ENCODE assay signal across 9 mouse cellular contexts in the genomic region with DNA sequence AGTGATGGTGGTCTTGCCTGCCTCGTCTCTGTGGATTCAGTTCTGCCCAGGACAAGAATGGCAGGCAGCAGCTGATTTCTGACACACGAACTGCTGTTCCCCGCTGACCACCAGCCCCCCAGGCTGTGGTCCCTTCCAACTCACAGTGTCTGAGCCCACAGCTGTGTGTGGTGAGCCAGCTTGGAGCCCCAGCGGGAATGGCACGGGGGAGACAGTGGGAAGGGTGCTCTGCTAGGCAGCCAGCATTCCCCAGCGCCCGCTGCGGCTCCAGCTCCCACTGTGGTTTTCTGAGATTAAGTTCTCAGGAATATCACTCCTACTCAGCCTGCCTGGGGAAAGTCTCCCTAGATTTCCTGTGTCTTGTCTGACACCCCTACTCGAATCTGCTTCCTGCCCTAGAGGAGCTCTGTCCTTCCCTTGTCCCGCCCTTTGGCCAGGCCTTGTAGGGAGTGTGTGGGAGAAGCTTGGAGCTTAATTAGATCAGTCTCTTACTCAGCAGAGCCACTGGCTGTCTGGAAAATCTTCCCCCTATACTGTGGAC. TPM values are rescaled to one million over a fixed set of nuclear protein-coding genes. Genes with fewer than 3 reads are reported as not detected.
DNase-seq lines count a peak whose midpoint lies in the region; ATAC-seq lines count a peak whose summit lies in the region.
"Had no signal": no experiment of that assay in that cellular context is flagged by ENCODE, and none has a peak within 500 bp of the region (broad histone marks: within the 10 kb centered on the region; RNA-seq: fewer than 3 reads in every experiment).

No protein-coding gene starts in this region.

- no peak for ATAC-seq in hindbrain, embryonic 16.5 days
- ATAC-seq in heart, embryonic 12.5 days (ENCODE audit: insufficient number of reproducible peaks, low FRiP score), result peak; percentile 4; the same call in 1 of the 2 replicates

- DNase-seq in hindbrain, embryonic 10.5 days (ENCODE audit: low spot score), result no peak
- peak; percentile 51 to 56 for DNase-seq in adrenal gland, postnatal 36 days
- DNase-seq in kidney, postnatal 36 days, result peak; percentile 70 to 78
- DNase-seq in ovary, postnatal 10 days (ENCODE audit: low spot score), result peak; percentile 32
- no peak for DNase-seq in layer of hippocampus, postnatal 10 days (ENCODE audit: low spot score in 2 of 2)
- no peak for DNase-seq in yolk sac, embryonic 10.5 days (ENCODE audit: low spot score)

- peaks cover 75% of the 10 kb centered on the region for H3K36me3 ChIP-seq in hindbrain, embryonic 10.5 days
- H3K36me3 ChIP-seq in hindbrain, embryonic 16.5 days (ENCODE audit: control insufficient read depth, insufficient read depth, low read length), result peaks cover under 1% of the 10 kb centered on the region
- H3K36me3 ChIP-seq in heart, embryonic 12.5 days, result peaks cover 38% of the 10 kb centered on the region

- no peak overlapping the region for H3K4me3 ChIP-seq in hindbrain, embryonic 10.5 days
- no peak overlapping the region for H3K4me3 ChIP-seq in hindbrain, embryonic 16.5 days (ENCODE audit: low read length)
- no peak overlapping the region for H3K4me3 ChIP-seq in heart, embryonic 12.5 days
- H3K4me3 ChIP-seq: hindbrain, embryonic 15.5 days had no signal

- peak overlapping the region; percentile 59 for H3K27ac ChIP-seq in hindbrain, embryonic 10.5 days
- H3K27ac ChIP-seq in hindbrain, embryonic 16.5 days (ENCODE audit: low read depth, low read length), result no peak overlapping the region
- peak overlapping the region; percentile 81 for H3K27ac ChIP-seq in heart, embryonic 12.5 days (ENCODE audit: poor library complexity, severe bottlenecking)
- H3K27ac ChIP-seq: hindbrain, embryonic 15.5 days had no signal

- no peaks in the 10 kb centered on the region for H3K9me3 ChIP-seq in hindbrain, embryonic 10.5 days
- no peaks in the 10 kb centered on the region for H3K9me3 ChIP-seq in hindbrain, embryonic 16.5 days (ENCODE audit: control insufficient read depth, low read length)
- H3K9me3 ChIP-seq in heart, embryonic 12.5 days (replicated peaks), result no peaks in the 10 kb centered on the region
- H3K9me3 ChIP-seq: hindbrain, embryonic 15.5 days had no signal

- 66% methylated on average over 10 of the region's 10 CpGs for WGBS in hindbrain, embryonic 10.5 days
- 63% methylated on average over 10 of the region's 10 CpGs for WGBS in hindbrain, embryonic 16.5 days
- WGBS in heart, embryonic 12.5 days, result 24% methylated on average over 10 of the region's 10 CpGs

- H3K4me2 ChIP-seq in hindbrain, embryonic 16.5 days (ENCODE audit: low read length), result no peak overlapping the region
- no peak overlapping the region for H3K4me2 ChIP-seq in heart, embryonic 12.5 days
- H3K4me2 ChIP-seq: hindbrain, embryonic 15.5 days had no signal

- H3K27me3 ChIP-seq in hindbrain, embryonic 10.5 days (ENCODE audit: insufficient read depth, poor library complexity, severe bottlenecking), result no peaks in the 10 kb centered on the region
- H3K27me3 ChIP-seq in hindbrain, embryonic 16.5 days (replicated peaks; ENCODE audit: control insufficient read depth, insufficient read depth, low read length), result no peaks in the 10 kb centered on the region
- H3K27me3 ChIP-seq in heart, embryonic 12.5 days (replicated peaks), result no peaks in the 10 kb centered on the region
- H3K27me3 ChIP-seq: hindbrain, embryonic 15.5 days had no signal

- H3K9ac ChIP-seq in hindbrain, embryonic 16.5 days (ENCODE audit: low read depth, low read length), result no peak overlapping the region
- 0 out of 2 replicates have a peak overlapping the region, but pooled peaks have one; percentile 38 for H3K9ac ChIP-seq in heart, embryonic 12.5 days
- H3K9ac ChIP-seq: hindbrain, embryonic 15.5 days had no signal

- H3K4me1 ChIP-seq in hindbrain, embryonic 10.5 days (replicated peaks), result peaks cover 7% of the 10 kb centered on the region
- no peaks in the 10 kb centered on the region; the same call in 1 of the 2 replicates for H3K4me1 ChIP-seq in hindbrain, embryonic 16.5 days (ENCODE audit: control insufficient read depth, insufficient read depth, low read depth, low read length)
- peaks cover 62% of the 10 kb centered on the region for H3K4me1 ChIP-seq in heart, embryonic 12.5 days (replicated peaks)
- H3K4me1 ChIP-seq: hindbrain, embryonic 15.5 days had no signal

RNA-seq across cellular contexts. Expression of a gene that starts 7.8 kb away (rescaled TPM):
- 132 and 165 TPM in 2 replicates for polyA plus RNA-seq in hindbrain, embryonic 10.5 days (2016; fragmentation: Nextera tagmentation; extraction: Ambion mirVana)
- 21.2 and 26.0 TPM in 2 replicates for polyA plus RNA-seq in hindbrain, embryonic 16.5 days (2015; fragmentation: Nextera tagmentation; extraction: Ambion mirVana)
- total RNA-seq in adrenal gland, postnatal 36 days (2021), result 1 to 10 TPM; 2.3 to 3.9 TPM
- 84.5 and 86.8 TPM in 2 replicates for polyA plus RNA-seq in heart, embryonic 12.5 days (2016; fragmentation: Nextera tagmentation; extraction: Ambion mirVana)
- 1 to 10 TPM; 4.6 to 6.4 TPM for total RNA-seq in layer of hippocampus, postnatal 10 days (2021)

RNA-seq across cellular contexts. Expression of a gene that starts 29.0 kb away (rescaled TPM):
- 51.1 and 55.1 TPM in 2 replicates for polyA plus RNA-seq in hindbrain, embryonic 10.5 days (2016; fragmentation: Nextera tagmentation; extraction: Ambion mirVana)
- 15.6 and 17.5 TPM in 2 replicates for polyA plus RNA-seq in hindbrain, embryonic 16.5 days (2015; fragmentation: Nextera tagmentation; extraction: Ambion mirVana)
- total RNA-seq in adrenal gland, postnatal 36 days (2021), result 100 to 1,000 TPM; 119 to 184 TPM
- polyA plus RNA-seq in heart, embryonic 12.5 days (2016; fragmentation: Nextera tagmentation; extraction: Ambion mirVana), result 26.0 and 30.8 TPM in 2 replicates
- total RNA-seq in layer of hippocampus, postnatal 10 days (2021), result 10 to 100 TPM; 17.2 to 21.3 TPM

RNA-seq across cellular contexts. Expression of a gene that starts 46.2 kb away (rescaled TPM):
- polyA plus RNA-seq in hindbrain, embryonic 10.5 days (2016; fragmentation: Nextera tagmentation; extraction: Ambion mirVana), result 10.0 and 11.0 TPM in 2 replicates
- 3.9 and 4.7 TPM in 2 replicates for polyA plus RNA-seq in hindbrain, embryonic 16.5 days (2015; fragmentation: Nextera tagmentation; extraction: Ambion mirVana)
- total RNA-seq in adrenal gland, postnatal 36 days (2021), result 10 to 100 TPM; 31.2 to 38.3 TPM
- polyA plus RNA-seq in heart, embryonic 12.5 days (2016; fragmentation: Nextera tagmentation; extraction: Ambion mirVana), result 18.9 and 19.9 TPM in 2 replicates
- 1 to 10 TPM; 7.5 to 7.8 TPM for total RNA-seq in layer of hippocampus, postnatal 10 days (2021)

Comparison
In these comparisons a context has a peak if more than half of its experiments do, and no peak if none do; other contexts are left out.
1. DNase-seq: peak in adrenal gland, postnatal 36 days (2 of 2), kidney, postnatal 36 days (2 of 2) and ovary, postnatal 10 days (single experiment); none in hindbrain, embryonic 10.5 days (single experiment), layer of hippocampus, postnatal 10 days (0 of 2) and yolk sac, embryonic 10.5 days (single experiment).